Mouse (Mus musculus) myocyte (in vitro differentiated cells): ENCODE measurements around the gene Eid3. TPM values are rescaled to one million over a fixed set of nuclear protein-coding genes. Genes with fewer than 3 reads are reported as not detected.

Experiments used
- H3K27me3 ChIP-seq: one replicate; pipeline ENCODE4 v1.6.1; 2011; ENCODE audit not compliant: control insufficient read depth, insufficient read depth, insufficient read length
- H3K36me3 ChIP-seq: one replicate; pipeline ENCODE4 v1.6.1; 2011; ENCODE audit not compliant: control insufficient read depth, insufficient read depth
- H3K4me2 ChIP-seq: one replicate; pipeline ENCODE4 v1.6.1; 2011; ENCODE audit warnings: low read depth, control low read depth
- H3K4me3 ChIP-seq: one replicate; pipeline ENCODE4 v1.5.1; 2011; ENCODE audit warnings: mild to moderate bottlenecking, control low read depth, moderate library complexity
- H3K79me2 ChIP-seq: one replicate; pipeline ENCODE4 v1.6.1; 2011; ENCODE audit not compliant: control insufficient read depth, insufficient read depth
- H3ac ChIP-seq: one replicate; pipeline ENCODE4 v1.6.1; 2011; ENCODE audit not compliant: control insufficient read depth, insufficient read length
- CEBPB ChIP-seq: IDR thresholded peaks from 2 replicates; pipeline ENCODE4 v1.6.1; 2011; ENCODE audit warnings: mild to moderate bottlenecking, moderate library complexity; ENCODE audit not compliant: poor library complexity, insufficient read depth, severe bottlenecking
- E2F4 ChIP-seq: IDR thresholded peaks from one replicate; pipeline ENCODE4 v1.6.1; 2011; ENCODE audit warnings: mild to moderate bottlenecking, control low read depth, moderate library complexity; ENCODE audit not compliant: insufficient read depth
- MAX ChIP-seq: IDR thresholded peaks from one replicate; pipeline ENCODE4 v1.6.1; 2011; ENCODE audit warnings: low read depth, mild to moderate bottlenecking, control low read depth
- MYOD1 ChIP-seq, 3 experiments: IDR thresholded peaks; one replicate each; pipeline ENCODE4 v1.6.1; 2011; ENCODE audit warnings: control low read depth in 2 of 3, low read depth in 2 of 3, mild to moderate bottlenecking in 2 of 3, moderate library complexity in 1 of 3; ENCODE audit not compliant: insufficient read length in 2 of 3, control insufficient read depth in 1 of 3
- MYOG ChIP-seq, 3 experiments: IDR thresholded peaks; one replicate each; pipeline ENCODE4 v1.6.1; 2011; ENCODE audit warnings: control low read depth in 2 of 3, low read depth in 2 of 3, mild to moderate bottlenecking in 2 of 3; ENCODE audit not compliant: insufficient read length in 2 of 3, control insufficient read depth in 1 of 3, insufficient read depth in 1 of 3
- POLR2A ChIP-seq: IDR thresholded peaks from one replicate; pipeline ENCODE4 v1.6.1; 2011; ENCODE audit warnings: low read depth, mild to moderate bottlenecking, control low read depth, moderate library complexity; ENCODE audit not compliant: insufficient read length
- POLR2AphosphoS2 ChIP-seq: IDR thresholded peaks from one replicate; pipeline ENCODE4 v1.6.1; 2011; ENCODE audit warnings: low read depth, control low read depth; ENCODE audit not compliant: insufficient read length
- REST ChIP-seq: IDR thresholded peaks from one replicate; pipeline ENCODE4 v1.6.1; 2011; ENCODE audit warnings: mild to moderate bottlenecking, control low read depth, moderate library complexity; ENCODE audit not compliant: insufficient read depth, insufficient read length
- SRF ChIP-seq: IDR thresholded peaks from one replicate; pipeline ENCODE4 v1.6.1; 2011; ENCODE audit warnings: low read depth; ENCODE audit not compliant: control insufficient read depth, insufficient read length
- TCF12 ChIP-seq: IDR thresholded peaks from one replicate; pipeline ENCODE4 v1.6.1; 2011; ENCODE audit warnings: mild to moderate bottlenecking, control low read depth; ENCODE audit not compliant: poor library complexity, insufficient read depth, severe bottlenecking
- TCF3 ChIP-seq: IDR thresholded peaks from one replicate; pipeline ENCODE4 v1.6.1; 2011; ENCODE audit warnings: low read depth, control low read depth; ENCODE audit not compliant: insufficient read length
- USF1 ChIP-seq: IDR thresholded peaks from one replicate; pipeline ENCODE4 v1.6.1; 2011; ENCODE audit warnings: low read depth, mild to moderate bottlenecking, control low read depth, moderate library complexity
- polyA plus RNA-seq: library from polyadenylated mRNA; unstranded; fragments of >200 nt; fragmentation: generic; extraction: Trizol; gene quantifications from one replicate; pipeline ENCODE4 v1.2.1, GENCODE M21; 2012; ENCODE audit warnings: missing spikeins

Gene Eid3
- polyA plus RNA-seq, 1 experiment: 0.43 TPM

DNA sequence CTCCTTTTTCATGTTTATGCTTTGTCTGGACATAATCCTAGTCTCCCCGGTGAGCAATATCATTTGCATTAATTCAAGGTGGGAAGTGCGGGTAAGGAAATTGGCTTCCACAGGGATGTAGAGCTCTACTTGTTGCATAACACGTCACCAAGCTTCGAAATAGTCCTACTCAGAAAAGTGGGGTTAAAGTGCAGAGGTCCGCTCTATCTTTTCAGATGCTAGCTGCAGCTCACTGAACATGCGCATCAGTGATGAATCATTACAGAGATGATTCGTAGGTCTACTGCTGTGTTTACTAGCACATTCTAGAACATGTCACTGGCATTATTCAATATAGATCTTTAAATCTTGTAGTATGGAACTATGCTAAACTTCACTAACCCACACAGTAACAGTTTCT lies 28.0 kb upstream of the Eid3 start:
- no peak overlapping the region for H3K4me3 ChIP-seq
- H3K4me2 ChIP-seq: no peak overlapping the region
- H3K36me3 ChIP-seq: no peaks in the 10 kb centered on the region
- no peaks in the 10 kb centered on the region for H3K79me2 ChIP-seq
- TF ChIP-seq POLR2A (no peak), MYOD1 (IDR thresholded peaks at IDR 0.05; ENCODE audit: control insufficient read depth in 1 of 3, insufficient read length in 2 of 3, low read depth in 2 of 3) (no peak), REST (no peak), E2F4 (no peak), USF1 (no peak), TCF12 (no peak), MYOG (IDR thresholded peaks at IDR 0.05; ENCODE audit: control insufficient read depth in 1 of 3, insufficient read depth in 1 of 3, insufficient read length in 2 of 3, low read depth in 2 of 3) (no peak)
- no peak overlapping the region for H3ac ChIP-seq
- H3K27me3 ChIP-seq: no peaks in the 10 kb centered on the region

DNA sequence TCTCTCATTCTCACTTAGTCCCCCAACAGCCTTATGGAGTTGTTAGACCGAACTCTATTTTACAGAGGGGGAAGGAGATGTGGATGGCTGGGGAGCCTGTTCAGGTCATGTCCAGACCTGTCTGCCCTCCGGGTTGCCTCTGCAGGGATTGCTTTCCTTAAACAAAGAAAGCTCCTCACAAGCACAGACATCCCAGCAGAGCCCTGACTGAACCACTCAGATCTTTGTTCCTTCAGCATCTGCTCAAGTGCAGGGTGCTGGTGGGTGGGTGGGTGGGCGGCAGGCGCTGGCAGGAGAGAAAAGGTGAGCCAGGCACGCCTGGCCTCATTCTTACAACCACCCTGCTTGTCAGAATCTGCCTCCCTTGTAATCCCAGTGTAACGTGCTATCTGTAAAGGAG lies 22.3 kb upstream of the Eid3 start:
- Histone ChIP-seq H3K4me3 (no peak overlapping the region), H3K27me3 (no peaks in the 10 kb centered on the region), H3ac (no peak overlapping the region), H3K36me3 (no peaks in the 10 kb centered on the region), H3K79me2 (no peaks in the 10 kb centered on the region), H3K4me2 (no peak overlapping the region)
- TF ChIP-seq MYOG (IDR thresholded peaks at IDR 0.05; ENCODE audit: control insufficient read depth in 1 of 3, insufficient read depth in 1 of 3, insufficient read length in 2 of 3, low read depth in 2 of 3) (no peak), POLR2AphosphoS2 (no peak), MAX (no peak), E2F4 (no peak), REST (no peak), TCF3 (no peak)

DNA sequence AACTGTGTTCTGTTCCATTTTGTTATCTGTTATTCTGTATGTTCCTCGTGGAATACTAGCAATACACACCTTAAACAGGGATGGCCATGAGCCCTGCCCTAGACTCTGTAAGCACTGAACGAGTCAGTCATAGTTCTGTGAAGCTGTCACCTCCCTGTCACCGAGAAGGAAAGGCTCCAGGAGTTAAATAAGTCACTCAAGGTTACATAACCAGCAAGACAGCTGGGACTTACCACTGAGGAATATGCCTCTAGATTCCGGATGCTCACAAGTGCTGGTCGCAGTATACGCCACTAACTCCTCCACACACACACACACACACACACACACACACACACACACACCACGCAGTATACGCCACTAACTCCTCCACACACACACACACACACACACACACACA lies 21.7 kb upstream of the Eid3 start:
- no peaks in the 10 kb centered on the region for H3K27me3 ChIP-seq
- TF ChIP-seq USF1: no peak
- no peak for TF ChIP-seq POLR2AphosphoS2
- no peak for TF ChIP-seq MYOD1 (IDR thresholded peaks at IDR 0.05; ENCODE audit: control insufficient read depth in 1 of 3, insufficient read length in 2 of 3, low read depth in 2 of 3)
- no peak for TF ChIP-seq TCF3
- no peak for TF ChIP-seq E2F4
- no peak for TF ChIP-seq SRF
- TF ChIP-seq MYOG (IDR thresholded peaks at IDR 0.05; ENCODE audit: control insufficient read depth in 1 of 3, insufficient read depth in 1 of 3, insufficient read length in 2 of 3, low read depth in 2 of 3): no peak
- TF ChIP-seq POLR2A: no peak
- TF ChIP-seq CEBPB: no peak
- no peak for TF ChIP-seq TCF12
- TF ChIP-seq MAX: no peak
- TF ChIP-seq REST: no peak

DNA sequence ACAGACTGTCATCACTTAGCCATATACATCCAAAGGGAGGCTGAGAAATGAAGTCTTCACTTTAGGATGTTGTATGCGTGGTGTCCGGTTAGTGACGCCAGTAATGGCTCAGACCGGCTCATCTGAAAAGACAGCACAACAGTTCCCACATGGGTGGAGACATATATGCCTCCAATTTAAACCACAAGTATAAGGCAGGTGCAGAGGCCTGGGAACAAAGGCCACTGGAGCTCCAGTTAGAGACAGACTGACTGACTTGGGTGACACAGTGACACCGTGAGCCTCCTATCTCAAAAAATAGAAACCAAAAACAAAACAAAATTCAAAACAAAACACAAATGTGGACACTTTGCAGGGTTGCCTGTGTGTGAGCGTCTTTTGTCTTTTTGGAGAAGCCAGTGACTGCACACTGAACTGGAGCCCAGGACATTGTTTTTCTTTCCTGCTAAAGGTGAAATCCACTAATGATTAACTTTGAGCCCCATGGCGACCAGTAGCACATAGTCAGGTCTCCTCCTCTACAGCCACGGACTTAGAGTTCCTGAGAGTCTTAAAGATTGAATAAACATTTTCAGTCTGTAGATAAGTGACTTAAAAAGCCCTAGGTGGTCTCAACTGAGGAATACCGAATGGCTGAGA lies 18.5 kb upstream of the Eid3 start:
- TF ChIP-seq CEBPB: no peak
- TF ChIP-seq E2F4: no peak
- no peak for TF ChIP-seq SRF
- no peak for TF ChIP-seq MAX
- TF ChIP-seq POLR2AphosphoS2: no peak
- no peak for TF ChIP-seq MYOD1 (IDR thresholded peaks at IDR 0.05; ENCODE audit: control insufficient read depth in 1 of 3, insufficient read length in 2 of 3, low read depth in 2 of 3)
- TF ChIP-seq POLR2A: no peak
- TF ChIP-seq REST: no peak
- TF ChIP-seq TCF12: no peak
- TF ChIP-seq USF1: no peak
- no peak for TF ChIP-seq TCF3
- TF ChIP-seq MYOG (IDR thresholded peaks at IDR 0.05; ENCODE audit: control insufficient read depth in 1 of 3, insufficient read depth in 1 of 3, insufficient read length in 2 of 3, low read depth in 2 of 3): no peak
- Histone ChIP-seq H3K4me3 (no peak overlapping the region), H3K4me2 (no peak overlapping the region), H3ac (no peak overlapping the region), H3K36me3 (no peaks in the 10 kb centered on the region), H3K79me2 (no peaks in the 10 kb centered on the region), H3K27me3 (no peaks in the 10 kb centered on the region)

More for the DNA sequence above, 21.7 kb upstream of the Eid3 start:
- Histone ChIP-seq H3K4me3 (no peak overlapping the region), H3K79me2 (no peaks in the 10 kb centered on the region), H3K36me3 (no peaks in the 10 kb centered on the region), H3K4me2 (no peak overlapping the region), H3ac (no peak overlapping the region)
